Mouse (Mus musculus) limb, embryonic 13.5 days (tissue): ENCODE results near the gene Sik3. TPM values are rescaled to one million over a fixed set of nuclear protein-coding genes. Genes with fewer than 3 reads are reported as not detected.

Experiments used
- ATAC-seq: fragments of 200-750 bp; cut with Nextera tagmentation; 2 replicates; pipeline ENCODE4 v1.8.0; 2017; ENCODE audit warnings: low read depth, moderate number of reproducible peaks, moderate TSS enrichment; ENCODE audit not compliant: low FRiP score
- H3K27ac ChIP-seq: fragments of 300-500 bp; sonication (generic); 2 replicates; pipeline ENCODE4 v1.5.1; 2015; ENCODE audit warnings: inconsistent platforms, mild to moderate bottlenecking, moderate library complexity
- H3K27me3 ChIP-seq: fragments of 300-500 bp; sonication (generic); 2 replicates; pipeline ENCODE4 v1.6.1; 2015; ENCODE audit warnings: mild to moderate bottlenecking, inconsistent platforms
- H3K36me3 ChIP-seq: fragments of 300-500 bp; sonication (generic); 2 replicates; pipeline ENCODE4 v1.6.1; 2015; ENCODE audit warnings: inconsistent platforms, mild to moderate bottlenecking, moderate library complexity
- H3K4me1 ChIP-seq: fragments of 300-500 bp; sonication (generic); 2 replicates; pipeline ENCODE4 v1.6.1; 2015; ENCODE audit warnings: inconsistent platforms
- H3K4me2 ChIP-seq: fragments of 300-500 bp; sonication (generic); replicated peaks from 2 replicates; pipeline ENCODE4 v1.6.1; 2015; ENCODE audit warnings: inconsistent platforms, mild to moderate bottlenecking, moderate library complexity
- H3K4me3 ChIP-seq: fragments of 300-500 bp; sonication (generic); 2 replicates; pipeline ENCODE4 v1.5.1; 2015; ENCODE audit warnings: moderate library complexity, mild to moderate bottlenecking, inconsistent platforms
- H3K9ac ChIP-seq: fragments of 300-500 bp; sonication (generic); 2 replicates; pipeline ENCODE4 v1.6.1; 2015; ENCODE audit warnings: mild to moderate bottlenecking, inconsistent platforms
- H3K9me3 ChIP-seq: fragments of 300-500 bp; sonication (generic); 2 replicates; pipeline ENCODE4 v1.6.1; 2016; ENCODE audit warnings: inconsistent platforms
- WGBS: fragments of 180-500 bp; shearing (Covaris S2); methylation state at CpG from one replicate; pipeline ENCODE4 v1.1.7; 2015; 5-methylcytosine and 5-hydroxymethylcytosine counted together
- polyA plus RNA-seq: library from polyadenylated mRNA; unstranded; fragments of >200 nt; fragmentation: Nextera tagmentation; extraction: Ambion mirVana; gene quantifications from 2 replicates; pipeline ENCODE4 v1.2.1, GENCODE M21; 2015

The Sik3 gene
- polyA plus RNA-seq, 1 experiment from 2014 or later, result 8.2 TPM

- H3K36me3 ChIP-seq, result peaks cover 21% of the 10 kb centered on the region
- no peaks in the 10 kb centered on the region for H3K27me3 ChIP-seq
- WGBS, result 86% methylated on average over 6 of the region's 6 CpGs
- peaks cover 27% of the 10 kb centered on the region for H3K4me1 ChIP-seq
- no peak overlapping the region for H3K4me3 ChIP-seq
- H3K27ac ChIP-seq, result no peak overlapping the region
- ATAC-seq, result no peak
- H3K9ac ChIP-seq, result no peak overlapping the region
- no peaks in the 10 kb centered on the region for H3K9me3 ChIP-seq
- H3K4me2 ChIP-seq, result no peak overlapping the region
Observed at GRCm38 (mm10) chr9:46019975-46020374, 7.4 kb downstream of the Sik3 start.

GRCm38 (mm10) chr9:46023591-46023990 is 11.0 kb downstream of the Sik3 start:
- no peak overlapping the region for H3K4me3 ChIP-seq
- WGBS, result 90% methylated on average over 11 of the region's 11 CpGs
- H3K27ac ChIP-seq, result no peak overlapping the region
- H3K36me3 ChIP-seq, result peaks cover 18% of the 10 kb centered on the region
- H3K9me3 ChIP-seq, result no peaks in the 10 kb centered on the region
- no peak overlapping the region for H3K9ac ChIP-seq
- peaks cover 15% of the 10 kb centered on the region for H3K4me1 ChIP-seq
- no peaks in the 10 kb centered on the region for H3K27me3 ChIP-seq
- ATAC-seq, result no peak
- H3K4me2 ChIP-seq, result no peak overlapping the region

- no peaks in the 10 kb centered on the region for H3K9me3 ChIP-seq
- H3K4me3 ChIP-seq, result no peak overlapping the region
- no peak overlapping the region for H3K27ac ChIP-seq
- no peak overlapping the region for H3K9ac ChIP-seq
- WGBS, result 91% methylated on average over 9 of the region's 9 CpGs
- ATAC-seq, result no peak
- H3K36me3 ChIP-seq, result peaks cover 3% of the 10 kb centered on the region
- peaks cover 35% of the 10 kb centered on the region for H3K4me1 ChIP-seq
- H3K4me2 ChIP-seq, result no peak overlapping the region
- no peaks in the 10 kb centered on the region for H3K27me3 ChIP-seq
Observed at GRCm38 (mm10) chr9:46026058-46026849, 13.6 kb downstream of the Sik3 start.

- Histone ChIP-seq H3K4me1 (peaks cover 51% of the 10 kb centered on the region), H3K9me3 (no peaks in the 10 kb centered on the region), H3K4me2 (no peak overlapping the region), H3K36me3 (no peaks in the 10 kb centered on the region; the same call in 1 of the 2 replicates), H3K27me3 (no peaks in the 10 kb centered on the region), H3K9ac (no peak overlapping the region), H3K27ac (no peak overlapping the region), H3K4me3 (no peak overlapping the region)
- 26% methylated on average over 8 of the region's 8 CpGs for WGBS
- no peak for ATAC-seq
Observed at GRCm38 (mm10) chr9:46027994-46028393, 15.4 kb downstream of the Sik3 start.

GRCm38 (mm10) chr9:46029534-46029933 is 16.9 kb downstream of the Sik3 start:
- no peak for ATAC-seq
- Histone ChIP-seq H3K4me1 (peaks cover 46% of the 10 kb centered on the region), H3K27ac (no peak overlapping the region), H3K4me2 (no peak overlapping the region), H3K36me3 (no peaks in the 10 kb centered on the region), H3K27me3 (no peaks in the 10 kb centered on the region), H3K9me3 (no peaks in the 10 kb centered on the region), H3K9ac (no peak overlapping the region), H3K4me3 (no peak overlapping the region)
- 68% methylated on average over 6 of the region's 6 CpGs for WGBS

GRCm38 (mm10) chr9:46030184-46030583 is 17.6 kb downstream of the Sik3 start:
- Histone ChIP-seq H3K36me3 (no peaks in the 10 kb centered on the region), H3K4me3 (no peak overlapping the region), H3K4me2 (no peak overlapping the region), H3K9ac (no peak overlapping the region), H3K4me1 (peaks cover 51% of the 10 kb centered on the region), H3K27ac (no peak overlapping the region), H3K27me3 (no peaks in the 10 kb centered on the region), H3K9me3 (no peaks in the 10 kb centered on the region)
- ATAC-seq, result no peak
- 69% methylated on average over 5 of the region's 5 CpGs for WGBS

- no peaks in the 10 kb centered on the region for H3K36me3 ChIP-seq
- no peak overlapping the region for H3K27ac ChIP-seq
- no peak overlapping the region for H3K4me2 ChIP-seq
- WGBS, result 57% methylated on average over 6 of the region's 6 CpGs
- H3K9me3 ChIP-seq, result no peaks in the 10 kb centered on the region
- H3K9ac ChIP-seq, result no peak overlapping the region
- no peaks in the 10 kb centered on the region for H3K27me3 ChIP-seq
- no peak overlapping the region for H3K4me3 ChIP-seq
- peaks cover 58% of the 10 kb centered on the region for H3K4me1 ChIP-seq
- ATAC-seq, result no peak
Observed at GRCm38 (mm10) chr9:46030968-46031367, 18.3 kb downstream of the Sik3 start.

- H3K4me1 ChIP-seq, result peaks cover 58% of the 10 kb centered on the region
- H3K4me3 ChIP-seq, result no peak overlapping the region
- no peak overlapping the region for H3K27ac ChIP-seq
- no peaks in the 10 kb centered on the region for H3K36me3 ChIP-seq
- 48% methylated on average over 6 of the region's 6 CpGs for WGBS
- H3K9me3 ChIP-seq, result no peaks in the 10 kb centered on the region
- H3K27me3 ChIP-seq, result no peaks in the 10 kb centered on the region
- ATAC-seq, result no peak
- no peak overlapping the region for H3K9ac ChIP-seq
- H3K4me2 ChIP-seq, result peak overlapping the region; percentile 41
Observed at GRCm38 (mm10) chr9:46032190-46032589, 19.6 kb downstream of the Sik3 start.

GRCm38 (mm10) chr9:46033058-46033457 is 20.4 kb downstream of the Sik3 start:
- no peaks in the 10 kb centered on the region for H3K9me3 ChIP-seq
- H3K4me2 ChIP-seq, result peak overlapping the region; percentile 41; the same call in 1 of the 2 replicates
- no peak for ATAC-seq
- peaks cover 56% of the 10 kb centered on the region for H3K4me1 ChIP-seq
- H3K9ac ChIP-seq, result no peak overlapping the region
- no peak overlapping the region for H3K4me3 ChIP-seq
- H3K27me3 ChIP-seq, result no peaks in the 10 kb centered on the region
- 27% methylated on average over 1 of the region's 1 CpGs for WGBS
- H3K27ac ChIP-seq, result peak overlapping the region; percentile 22; the same call in 1 of the 2 replicates
- no peaks in the 10 kb centered on the region for H3K36me3 ChIP-seq

- Histone ChIP-seq H3K4me3 (no peak overlapping the region), H3K27ac (no peak overlapping the region), H3K4me2 (no peak overlapping the region), H3K9ac (no peak overlapping the region), H3K27me3 (no peaks in the 10 kb centered on the region), H3K9me3 (no peaks in the 10 kb centered on the region), H3K4me1 (peaks cover 52% of the 10 kb centered on the region), H3K36me3 (no peaks in the 10 kb centered on the region)
- WGBS, result 76% methylated on average over 3 of the region's 3 CpGs
- no peak for ATAC-seq
Observed at GRCm38 (mm10) chr9:46033862-46034261, 21.2 kb downstream of the Sik3 start.

GRCm38 (mm10) chr9:46035290-46035871 is 22.8 kb downstream of the Sik3 start:
- 44% methylated on average over 9 of the region's 9 CpGs for WGBS
- H3K9ac ChIP-seq, result no peak overlapping the region

GRCm38 (mm10) chr9:46036881-46037280 is 24.3 kb downstream of the Sik3 start:
- Histone ChIP-seq H3K4me1 (peaks cover 26% of the 10 kb centered on the region), H3K4me3 (no peak overlapping the region), H3K9ac (no peak overlapping the region), H3K36me3 (peaks cover 7% of the 10 kb centered on the region; the same call in 1 of the 2 replicates), H3K27ac (no peak overlapping the region), H3K4me2 (no peak overlapping the region), H3K9me3 (no peaks in the 10 kb centered on the region), H3K27me3 (no peaks in the 10 kb centered on the region)
- ATAC-seq, result no peak
- WGBS, result 97% methylated on average over 8 of the region's 8 CpGs

More at GRCm38 (mm10) chr9:46035290-46035871, 22.8 kb downstream of the Sik3 start:
- H3K4me2 ChIP-seq, result no peak overlapping the region
- H3K36me3 ChIP-seq, result peaks cover 5% of the 10 kb centered on the region; the same call in 1 of the 2 replicates
- no peak overlapping the region for H3K4me3 ChIP-seq
- H3K27ac ChIP-seq, result no peak overlapping the region
- H3K4me1 ChIP-seq, result peaks cover 40% of the 10 kb centered on the region
- H3K27me3 ChIP-seq, result no peaks in the 10 kb centered on the region
- ATAC-seq, result peak; percentile 24; the same call in 1 of the 2 replicates
- no peaks in the 10 kb centered on the region for H3K9me3 ChIP-seq
